Mouse (Mus musculus): ENCODE results near the gene Mccc2. TPM values are rescaled to one million over a fixed set of nuclear protein-coding genes. Genes with fewer than 3 reads are reported as not detected.

Mccc2 gene
- polyA plus RNA-seq, 1 experiment from 2014 or later, result 50.2 TPM

- Histone ChIP-seq H3K4me3 (replicated peaks; ENCODE audit: low read length) (no peak overlapping the region), H3K9me3 (replicated peaks; ENCODE audit: control insufficient read depth, low read length) (no peaks in the 10 kb centered on the region), H3K27ac (ENCODE audit: low read length) (no peak overlapping the region), H3K27me3 (ENCODE audit: control insufficient read depth, insufficient read depth, low read length) (no peaks in the 10 kb centered on the region), H3K36me3 (ENCODE audit: control insufficient read depth, insufficient read depth, low read length) (no peaks in the 10 kb centered on the region), H3K9ac (ENCODE audit: low read length) (no peak overlapping the region), H3K4me1 (ENCODE audit: control insufficient read depth, insufficient read depth, low read length) (no peaks in the 10 kb centered on the region), H3K4me2 (ENCODE audit: low read depth, low read length) (no peak overlapping the region)
- WGBS, result 62% methylated on average over 5 of the region's 5 CpGs
- no peak for ATAC-seq (ENCODE audit: insufficient read depth, low FRiP score)
Measured at GRCm38 (mm10) chr13:99926249-99926648, 89.2 kb downstream of the Mccc2 start.

GRCm38 (mm10) chr13:99915632-99916031 is 99.8 kb downstream of the Mccc2 start:
- H3K9ac ChIP-seq (ENCODE audit: low read length), result no peak overlapping the region
- 80% methylated on average over 5 of the region's 5 CpGs for WGBS
- no peak for ATAC-seq (ENCODE audit: insufficient read depth, low FRiP score)

GRCm38 (mm10) chr13:99900965-99901364 is 114.5 kb downstream of the Mccc2 start, which contains the start of gene Cartpt:
TSS of gene Cartpt (minus strand) at chr13:99901091.
- no peak within 1 kb of the TSS for H3K9ac ChIP-seq (ENCODE audit: low read length)
- H3K9me3 ChIP-seq (replicated peaks; ENCODE audit: control insufficient read depth, low read length), result no peaks in the 10 kb centered on the region
- no peak within 1 kb of the TSS for H3K27ac ChIP-seq (ENCODE audit: low read length)
- no peaks in the 10 kb centered on the region for H3K4me1 ChIP-seq (ENCODE audit: control insufficient read depth, insufficient read depth, low read length)
- peaks cover 21% of the 10 kb centered on the region for H3K27me3 ChIP-seq (ENCODE audit: control insufficient read depth, insufficient read depth, low read length)
- no peak for ATAC-seq (ENCODE audit: insufficient read depth, low FRiP score)
- H3K4me3 ChIP-seq (replicated peaks; ENCODE audit: low read length), result no peak within 1 kb of the TSS
- no peak within 1 kb of the TSS; the same call in 1 of the 2 replicates for H3K4me2 ChIP-seq (ENCODE audit: low read depth, low read length)
- WGBS, result 48% methylated on average over 9 of the region's 9 CpGs
- no peaks in the 10 kb centered on the region for H3K36me3 ChIP-seq (ENCODE audit: control insufficient read depth, insufficient read depth, low read length)

More at GRCm38 (mm10) chr13:99915632-99916031, 99.8 kb downstream of the Mccc2 start:
- Histone ChIP-seq H3K27me3 (ENCODE audit: control insufficient read depth, insufficient read depth, low read length) (no peaks in the 10 kb centered on the region), H3K4me3 (replicated peaks; ENCODE audit: low read length) (no peak overlapping the region), H3K36me3 (ENCODE audit: control insufficient read depth, insufficient read depth, low read length) (no peaks in the 10 kb centered on the region), H3K4me1 (ENCODE audit: control insufficient read depth, insufficient read depth, low read length) (no peaks in the 10 kb centered on the region), H3K9me3 (replicated peaks; ENCODE audit: control insufficient read depth, low read length) (no peaks in the 10 kb centered on the region), H3K27ac (ENCODE audit: low read length) (no peak overlapping the region), H3K4me2 (ENCODE audit: low read depth, low read length) (no peak overlapping the region)

GRCm38 (mm10) chr13:99900557-99900892 is 114.9 kb downstream of the Mccc2 start:
- Histone ChIP-seq H3K4me1 (ENCODE audit: control insufficient read depth, insufficient read depth, low read length) (no peaks in the 10 kb centered on the region), H3K9ac (ENCODE audit: low read length) (no peak overlapping the region), H3K27me3 (ENCODE audit: control insufficient read depth, insufficient read depth, low read length) (peaks cover 21% of the 10 kb centered on the region), H3K36me3 (ENCODE audit: control insufficient read depth, insufficient read depth, low read length) (no peaks in the 10 kb centered on the region), H3K4me2 (ENCODE audit: low read depth, low read length) (no peak overlapping the region; the same call in 1 of the 2 replicates), H3K27ac (ENCODE audit: low read length) (no peak overlapping the region), H3K4me3 (replicated peaks; ENCODE audit: low read length) (no peak overlapping the region), H3K9me3 (replicated peaks; ENCODE audit: control insufficient read depth, low read length) (no peaks in the 10 kb centered on the region)
- WGBS, result 3% methylated on average over 30 of the region's 30 CpGs
- ATAC-seq (ENCODE audit: insufficient read depth, low FRiP score), result no peak

GRCm38 (mm10) chr13:99899670-99900556 is 115.5 kb downstream of the Mccc2 start:
- peaks cover 21% of the 10 kb centered on the region for H3K27me3 ChIP-seq (ENCODE audit: control insufficient read depth, insufficient read depth, low read length)
- no peak for ATAC-seq (ENCODE audit: insufficient read depth, low FRiP score)
- no peaks in the 10 kb centered on the region for H3K9me3 ChIP-seq (replicated peaks; ENCODE audit: control insufficient read depth, low read length)
- no peaks in the 10 kb centered on the region for H3K36me3 ChIP-seq (ENCODE audit: control insufficient read depth, insufficient read depth, low read length)
- no peak overlapping the region for H3K27ac ChIP-seq (ENCODE audit: low read length)
- no peak overlapping the region for H3K9ac ChIP-seq (ENCODE audit: low read length)
- no peaks in the 10 kb centered on the region for H3K4me1 ChIP-seq (ENCODE audit: control insufficient read depth, insufficient read depth, low read length)
- 9% methylated on average over 38 of the region's 38 CpGs for WGBS
- no peak overlapping the region; the same call in 1 of the 2 replicates for H3K4me2 ChIP-seq (ENCODE audit: low read depth, low read length)
- H3K4me3 ChIP-seq (replicated peaks; ENCODE audit: low read length), result no peak overlapping the region

GRCm38 (mm10) chr13:99898816-99899215 is 116.6 kb downstream of the Mccc2 start:
- 26% methylated on average over 14 of the region's 14 CpGs for WGBS

More at GRCm38 (mm10) chr13:99898816-99899215, 116.6 kb downstream of the Mccc2 start:
- peaks cover 21% of the 10 kb centered on the region for H3K27me3 ChIP-seq (ENCODE audit: control insufficient read depth, insufficient read depth, low read length)
- H3K9ac ChIP-seq (ENCODE audit: low read length), result no peak overlapping the region
- H3K9me3 ChIP-seq (replicated peaks; ENCODE audit: control insufficient read depth, low read length), result no peaks in the 10 kb centered on the region
- no peaks in the 10 kb centered on the region for H3K36me3 ChIP-seq (ENCODE audit: control insufficient read depth, insufficient read depth, low read length)
- H3K4me1 ChIP-seq (ENCODE audit: control insufficient read depth, insufficient read depth, low read length), result no peaks in the 10 kb centered on the region
- H3K4me3 ChIP-seq (replicated peaks; ENCODE audit: low read length), result no peak overlapping the region
- H3K4me2 ChIP-seq (ENCODE audit: low read depth, low read length), result no peak overlapping the region
- H3K27ac ChIP-seq (ENCODE audit: low read length), result no peak overlapping the region
- no peak for ATAC-seq (ENCODE audit: insufficient read depth, low FRiP score)

Other genes with a start within 250 kb of the Mccc2 start
- gene Cartpt, start 114.5 kb downstream of the Mccc2 start, polyA plus RNA-seq (2015; fragmentation: Nextera tagmentation; extraction: Ambion mirVana), result 44.1 and 50.1 TPM in 2 replicates
- gene Bdp1, start 88.4 kb upstream of the Mccc2 start, polyA plus RNA-seq (2015; fragmentation: Nextera tagmentation; extraction: Ambion mirVana), result 21.9 and 23.1 TPM in 2 replicates
- gene Serf1, start 92.4 kb upstream of the Mccc2 start, polyA plus RNA-seq (2015; fragmentation: Nextera tagmentation; extraction: Ambion mirVana), result 114 and 132 TPM in 2 replicates
- gene Smn1, start 109.2 kb upstream of the Mccc2 start, polyA plus RNA-seq (2015; fragmentation: Nextera tagmentation; extraction: Ambion mirVana), result 36.6 and 39.3 TPM in 2 replicates
- 1.4 and 1.5 TPM in 2 replicates for gene Naip2, start 186.5 kb upstream of the Mccc2 start, polyA plus RNA-seq (2015; fragmentation: Nextera tagmentation; extraction: Ambion mirVana)
- 1.7 and 2.0 TPM in 2 replicates for gene Naip5, start 230.7 kb upstream of the Mccc2 start, polyA plus RNA-seq (2015; fragmentation: Nextera tagmentation; extraction: Ambion mirVana)